11 mouse cellular contexts compared by ENCODE assay signal in the genomic region with DNA sequence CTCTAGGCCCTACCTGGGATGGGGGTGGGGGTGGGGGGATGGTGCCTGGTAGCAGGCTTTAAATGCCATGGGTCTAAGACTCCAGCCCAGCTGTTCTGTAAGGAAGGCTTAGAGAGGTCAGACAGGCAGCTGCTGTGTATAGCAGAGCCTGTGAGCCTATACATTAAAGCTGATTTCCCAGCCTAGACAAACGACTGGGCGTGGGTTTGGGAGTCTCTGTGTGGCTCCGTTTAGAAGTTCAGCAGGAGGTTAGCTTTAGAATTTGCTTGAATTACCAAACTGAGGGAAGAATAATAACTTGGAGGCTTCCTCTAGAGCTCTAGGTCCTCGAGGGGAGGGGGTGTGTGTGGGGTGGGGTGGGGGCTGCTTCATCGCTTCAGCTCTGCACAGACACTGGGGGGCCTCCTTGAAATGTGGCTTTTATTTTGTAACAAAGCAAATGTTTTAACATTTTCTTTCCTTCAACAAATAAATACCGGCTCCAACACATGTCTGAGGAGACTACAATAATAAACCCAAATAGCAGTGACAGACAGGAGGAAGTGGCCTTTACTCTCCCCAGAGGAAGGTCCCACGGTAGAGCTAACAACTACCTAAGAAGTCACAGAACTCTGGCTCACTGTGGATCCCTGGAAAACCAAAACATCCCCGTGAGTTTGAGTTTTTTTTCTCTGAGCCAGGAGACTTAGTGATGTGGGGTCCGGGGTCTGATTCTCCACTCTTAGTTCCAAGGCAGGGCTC. TPM values are rescaled to one million over a fixed set of nuclear protein-coding genes. Genes with fewer than 3 reads are reported as not detected.
DNase-seq lines count a peak whose midpoint lies in the region; ATAC-seq and TF ChIP-seq lines count a peak whose summit lies in the region.
"Had no signal": no experiment of that assay in that cellular context is flagged by ENCODE, and none has a peak within 500 bp of the region (broad histone marks: within the 10 kb centered on the region; RNA-seq: fewer than 3 reads in every experiment).

No protein-coding gene starts in this region.

- 0 out of 2 replicates have a peak overlapping the region, but pooled peaks have one; percentile 42 for H3K27ac ChIP-seq in forebrain, embryonic 12.5 days
- no peak overlapping the region for H3K27ac ChIP-seq in forebrain, embryonic 13.5 days
- peak overlapping the region; percentile 58 for H3K27ac ChIP-seq in kidney, postnatal 0 days
- H3K27ac ChIP-seq in midbrain, embryonic 14.5 days (replicated peaks; ENCODE audit: low read depth, low read length), result no peak overlapping the region
- H3K27ac ChIP-seq: gastrocnemius, adult 2 months; liver, embryonic 14.5 days had no signal

- no peaks in the 10 kb centered on the region for H3K27me3 ChIP-seq in forebrain, embryonic 12.5 days
- no peaks in the 10 kb centered on the region for H3K27me3 ChIP-seq in forebrain, embryonic 13.5 days
- no peaks in the 10 kb centered on the region for H3K27me3 ChIP-seq in kidney, postnatal 0 days (ENCODE audit: insufficient read depth, low read length)
- H3K27me3 ChIP-seq in midbrain, embryonic 14.5 days (ENCODE audit: control insufficient read depth, insufficient read depth, low read length), result no peaks in the 10 kb centered on the region

- no peak for TF ChIP-seq CTCF in kidney, postnatal 0 days (IDR thresholded peaks at IDR 0.05; ENCODE audit: low read depth)

- no peak overlapping the region for H3K4me3 ChIP-seq in forebrain, embryonic 12.5 days (replicated peaks)
- no peak overlapping the region for H3K4me3 ChIP-seq in forebrain, embryonic 13.5 days
- no peak overlapping the region for H3K4me3 ChIP-seq in kidney, postnatal 0 days (replicated peaks; ENCODE audit: low read depth, low read length)
- H3K4me3 ChIP-seq in midbrain, embryonic 14.5 days (replicated peaks; ENCODE audit: low read depth, low read length), result no peak overlapping the region
- H3K4me3 ChIP-seq: gastrocnemius, adult 2 months had no signal

- no peak overlapping the region for H3K9ac ChIP-seq in forebrain, embryonic 12.5 days
- H3K9ac ChIP-seq in forebrain, embryonic 13.5 days, result no peak overlapping the region
- H3K9ac ChIP-seq in kidney, postnatal 0 days (ENCODE audit: low read depth, low read length), result no peak overlapping the region
- H3K9ac ChIP-seq in midbrain, embryonic 14.5 days (replicated peaks; ENCODE audit: low read length), result no peak overlapping the region
- H3K9ac ChIP-seq: liver, embryonic 14.5 days had no signal

- peaks cover 6% of the 10 kb centered on the region; the same call in 1 of the 2 replicates for H3K4me1 ChIP-seq in forebrain, embryonic 12.5 days
- H3K4me1 ChIP-seq in forebrain, embryonic 13.5 days, result no peaks in the 10 kb centered on the region
- no peaks in the 10 kb centered on the region for H3K4me1 ChIP-seq in kidney, postnatal 0 days (replicated peaks; ENCODE audit: insufficient read depth, low read length)
- no peaks in the 10 kb centered on the region for H3K4me1 ChIP-seq in midbrain, embryonic 14.5 days (ENCODE audit: control insufficient read depth, insufficient read depth, low read length)

- no peaks in the 10 kb centered on the region for H3K36me3 ChIP-seq in forebrain, embryonic 12.5 days (replicated peaks)
- no peaks in the 10 kb centered on the region for H3K36me3 ChIP-seq in forebrain, embryonic 13.5 days (ENCODE audit: poor library complexity, severe bottlenecking)
- no peaks in the 10 kb centered on the region for H3K36me3 ChIP-seq in kidney, postnatal 0 days (ENCODE audit: insufficient read depth, low read length)
- H3K36me3 ChIP-seq in midbrain, embryonic 14.5 days (ENCODE audit: control insufficient read depth, insufficient read depth, low read length), result no peaks in the 10 kb centered on the region

- DNase-seq in kidney, postnatal 0 days (ENCODE audit: low spot score), result peak; percentile 67
- no peak for DNase-seq in kidney, postnatal 14 days
- peak; percentile 46 for DNase-seq in embryo, embryonic 11.5 days (ENCODE audit: low read depth, low spot score)
- DNase-seq in midbrain, embryonic 14.5 days, result peak; percentile 22
- DNase-seq in cerebellum, adult 8-10 months, result no peak
- DNase-seq in urinary bladder, adult 2 months (ENCODE audit: low spot score), result no peak
- DNase-seq: gastrocnemius, adult 2 months; right cerebral cortex, adult 18-20 months had no signal

- no peak overlapping the region for H3K4me2 ChIP-seq in forebrain, embryonic 12.5 days
- no peak overlapping the region for H3K4me2 ChIP-seq in forebrain, embryonic 13.5 days
- H3K4me2 ChIP-seq in kidney, postnatal 0 days (ENCODE audit: low read length), result no peak overlapping the region
- H3K4me2 ChIP-seq in midbrain, embryonic 14.5 days (ENCODE audit: low read length), result no peak overlapping the region

- 17% methylated on average over 9 of the region's 9 CpGs for WGBS in forebrain, embryonic 12.5 days
- WGBS in forebrain, embryonic 13.5 days, result 13% methylated on average over 9 of the region's 9 CpGs
- 21% methylated on average over 9 of the region's 9 CpGs for WGBS in kidney, postnatal 0 days
- 25% methylated on average over 9 of the region's 9 CpGs for whole genome bisulfite sequencing in midbrain, embryonic 14.5 days

- no peaks in the 10 kb centered on the region for H3K9me3 ChIP-seq in forebrain, embryonic 12.5 days
- no peaks in the 10 kb centered on the region for H3K9me3 ChIP-seq in forebrain, embryonic 13.5 days (replicated peaks)
- no peaks in the 10 kb centered on the region for H3K9me3 ChIP-seq in kidney, postnatal 0 days (replicated peaks; ENCODE audit: low read length)
- no peaks in the 10 kb centered on the region for H3K9me3 ChIP-seq in midbrain, embryonic 14.5 days (ENCODE audit: control insufficient read depth, low read length)

- ATAC-seq in forebrain, embryonic 12.5 days (ENCODE audit: low FRiP score), result 0 out of 2 replicates have a peak, but pooled peaks have one; percentile 36
- ATAC-seq in forebrain, embryonic 13.5 days, result no peak
- no peak for ATAC-seq in kidney, postnatal 0 days (replicated peaks; ENCODE audit: low FRiP score, low read depth)
- ATAC-seq in midbrain, embryonic 14.5 days (ENCODE audit: low FRiP score, low TSS enrichment), result no peak

RNA-seq across cellular contexts. Expression of gene Col18a1, which starts 31.3 kb away (rescaled TPM):
- 79.0 and 83.1 TPM in 2 replicates for polyA plus RNA-seq in forebrain, embryonic 12.5 days (2016; fragmentation: Nextera tagmentation; extraction: Ambion mirVana)
- polyA plus RNA-seq in forebrain, embryonic 13.5 days (2015; fragmentation: Nextera tagmentation; extraction: Ambion mirVana), result 35.5 and 38.9 TPM in 2 replicates
- 178 and 197 TPM in 2 replicates for polyA plus RNA-seq in kidney, postnatal 0 days (2015; fragmentation: Nextera tagmentation; extraction: Ambion mirVana)
- 8.5 and 33.0 TPM in 2 replicates for polyA plus RNA-seq in midbrain, embryonic 14.5 days (2014; fragmentation: Nextera tagmentation; extraction: Ambion mirVana)
- 51.8 and 65.6 TPM in 2 replicates for polyA plus RNA-seq in urinary bladder, adult 2 months (2012; rRNA removed)

Comparison
In these comparisons a context has a peak if more than half of its experiments do, and no peak if none do; other contexts are left out.
1. H3K27ac ChIP-seq: peak in forebrain, embryonic 12.5 days (single experiment) and kidney, postnatal 0 days (single experiment); none in forebrain, embryonic 13.5 days (single experiment) and midbrain, embryonic 14.5 days (single experiment).
2. DNase-seq: peak in kidney, postnatal 0 days (single experiment), embryo, embryonic 11.5 days (single experiment) and midbrain, embryonic 14.5 days (single experiment); none in kidney, postnatal 14 days (single experiment), cerebellum, adult 8-10 months (single experiment) and urinary bladder, adult 2 months (single experiment).